Mouse (Mus musculus): ENCODE measurements around the gene AU018091. TPM values are rescaled to one million over a fixed set of nuclear protein-coding genes. Genes with fewer than 3 reads are reported as not detected.

The AU018091 gene
- polyA plus RNA-seq, 1 experiment from 2014 or later, result not detected

MicroRNA genes within 50 kb of the gene (microRNA counts, 519-probe panel; counts per million panel counts)
- microRNA mmu-miR-290-3p, result 2,317 counts per million, percentile 20 among the panel's probes with 10 or more counts
- not detected for microRNA mmu-miR-290-5p
- 2,411 counts per million, percentile 22 among the panel's probes with 10 or more counts for microRNA mmu-miR-291a-3p
- not detected for microRNA mmu-miR-291a-5p
- microRNA mmu-miR-292-5p, result not detected

Small RNA genes lying within 50 kb of the gene (microRNA-seq; reads per million reads assigned to microRNA genes)
- gene Mir290a, result not detected
- gene Mir290b, result not detected
- gene Mir291a, result 0.93 reads per million, percentile 6 among the genes with 10 or more reads in this experiment
- not detected for gene Mir292
- not detected for gene Mir292b

Other genes starting within 250 kb of the AU018091 start
- gene Nlrp12, start 80.5 kb upstream of the AU018091 start, polyA plus RNA-seq (2014; fragmentation: Nextera tagmentation; extraction: Ambion mirVana), result 0.07 TPM in 1 of 2 replicates, not detected in the other
- 182 and 192 TPM in 2 replicates for gene Myadm, start 119.9 kb upstream of the AU018091 start, polyA plus RNA-seq (2014; fragmentation: Nextera tagmentation; extraction: Ambion mirVana)
- gene Prkcg, start 120.0 kb upstream of the AU018091 start, polyA plus RNA-seq (2014; fragmentation: Nextera tagmentation; extraction: Ambion mirVana), result 0.36 and 0.70 TPM in 2 replicates
- gene Cacng7, start 163.8 kb upstream of the AU018091 start, polyA plus RNA-seq (2014; fragmentation: Nextera tagmentation; extraction: Ambion mirVana), result 1.9 and 2.7 TPM in 2 replicates
- gene Cacng8, start 221.5 kb upstream of the AU018091 start, polyA plus RNA-seq (2014; fragmentation: Nextera tagmentation; extraction: Ambion mirVana), result 2.5 and 3.1 TPM in 2 replicates